Mouse (Mus musculus) liver, adult 2 months (tissue): ENCODE results near the gene Hgd. TPM values are rescaled to one million over a fixed set of nuclear protein-coding genes. Genes with fewer than 3 reads are reported as not detected.

Source experiments
- DNase-seq: peaks from one replicate; pipeline ENCODE4 v3.0.0-alpha.2; 2011; ENCODE audit warnings: low read depth, low spot score; ENCODE audit errors: extremely low read depth
- H3K27ac ChIP-seq: fragments of 200-500 bp; replicated peaks from 2 replicates; pipeline ENCODE4 v1.5.1; 2012; ENCODE audit warnings: low read depth, mild to moderate bottlenecking, control low read depth, inconsistent platforms, low read length; ENCODE audit not compliant: insufficient read depth
- H3K27me3 ChIP-seq: fragments of 200-500 bp; 2 replicates; pipeline ENCODE4 v1.6.1; 2012; ENCODE audit warnings: mild to moderate bottlenecking, moderate library complexity, low read length, inconsistent platforms; ENCODE audit not compliant: control insufficient read depth, insufficient read depth
- H3K36me3 ChIP-seq: fragments of 200-500 bp; 2 replicates; pipeline ENCODE4 v1.6.1; 2012; ENCODE audit warnings: low read length, inconsistent platforms; ENCODE audit not compliant: control insufficient read depth, insufficient read depth
- H3K4me1 ChIP-seq: fragments of 200-500 bp; 2 replicates; pipeline ENCODE4 v1.6.1; 2011; ENCODE audit warnings: low read length; ENCODE audit not compliant: control insufficient read depth, insufficient read depth
- H3K4me3 ChIP-seq: fragments of 200-500 bp; 2 replicates; pipeline ENCODE4 v1.5.1; 2011; ENCODE audit warnings: low read depth, mild to moderate bottlenecking, control low read depth, low read length, moderate library complexity; ENCODE audit not compliant: insufficient read depth
- H3K79me2 ChIP-seq: fragments of 200-500 bp; 2 replicates; pipeline ENCODE4 v1.6.1; 2012; ENCODE audit warnings: inconsistent platforms, mild to moderate bottlenecking, low read length, moderate library complexity; ENCODE audit not compliant: control insufficient read depth, insufficient read depth
- H3K9ac ChIP-seq: fragments of 200-500 bp; 2 replicates; pipeline ENCODE4 v1.6.1; 2012; ENCODE audit warnings: low read depth, mild to moderate bottlenecking, control low read depth, inconsistent platforms, low read length
- CTCF ChIP-seq: fragments of 200-500 bp; IDR thresholded peaks from 2 replicates; pipeline ENCODE4 v1.5.1; 2011; ENCODE audit warnings: low read depth, low read length, control low read depth
- POLR2A ChIP-seq: fragments of 200-500 bp; IDR thresholded peaks from 2 replicates; pipeline ENCODE4 v1.6.1; 2011; ENCODE audit warnings: low read length, control low read depth; ENCODE audit not compliant: insufficient read depth; ENCODE audit errors: extremely low read depth
- WGBS: fragments of 180-500 bp; shearing (Covaris S2); methylation state at CpG from one replicate; pipeline ENCODE4 v1.1.7; 2018; 5-methylcytosine and 5-hydroxymethylcytosine counted together
- polyA plus RNA-seq: library from polyadenylated mRNA; depleted of rRNA; stranded (reverse); fragments of >200 nt; gene quantifications from 2 replicates; pipeline ENCODE4 v1.2.3, GENCODE M21; 2012
- total RNA-seq: library from RNA; depleted of rRNA; stranded (reverse); fragments of >200 nt; gene quantifications from 2 replicates; pipeline ENCODE4 v1.2.3, GENCODE M21; 2014

Gene Hgd
- total and polyA plus RNA-seq, 2 experiments: 457 to 871 TPM

- peak overlapping the region; percentile 88 for H3K4me3 ChIP-seq
- H3K27me3 ChIP-seq: no peaks in the 10 kb centered on the region
- peak; percentile 82 for DNase-seq
- H3K9ac ChIP-seq: peak overlapping the region; percentile 90
- 15% methylated on average over 3 of the region's 3 CpGs for WGBS
- peak overlapping the region; percentile 100 for H3K27ac ChIP-seq
- H3K36me3 ChIP-seq: peaks cover 19% of the 10 kb centered on the region
- peaks cover 21% of the 10 kb centered on the region for H3K4me1 ChIP-seq
- TF ChIP-seq CTCF: no peak
- no peak for TF ChIP-seq POLR2A
- H3K79me2 ChIP-seq: peaks cover 20% of the 10 kb centered on the region; the same call in 1 of the 2 replicates
These were observed 1.9 kb downstream of the Hgd start for GRCm38 (mm10) chr16:37581901-37582300.

- 29% methylated on average over 3 of the region's 3 CpGs for WGBS
- no peak for TF ChIP-seq CTCF
- no peak for TF ChIP-seq POLR2A
- no peaks in the 10 kb centered on the region for H3K27me3 ChIP-seq
- H3K9ac ChIP-seq: peak overlapping the region; percentile 74
- H3K36me3 ChIP-seq: peaks cover 28% of the 10 kb centered on the region
- peaks cover 19% of the 10 kb centered on the region for H3K4me1 ChIP-seq
- H3K4me3 ChIP-seq: peak overlapping the region; percentile 88
- peak; percentile 87 for DNase-seq
- H3K79me2 ChIP-seq: peaks cover 20% of the 10 kb centered on the region; the same call in 1 of the 2 replicates
- H3K27ac ChIP-seq: peak overlapping the region; percentile 99
These were observed 3.4 kb downstream of the Hgd start for GRCm38 (mm10) chr16:37583306-37583705.

- TF ChIP-seq CTCF: no peak
- TF ChIP-seq POLR2A: no peak
- 18% methylated on average over 6 of the region's 6 CpGs for WGBS
- Histone ChIP-seq H3K4me1 (peaks cover 14% of the 10 kb centered on the region), H3K27me3 (no peaks in the 10 kb centered on the region), H3K27ac (peak overlapping the region; percentile 99), H3K9ac (peak overlapping the region; percentile 83), H3K36me3 (peaks cover 32% of the 10 kb centered on the region), H3K4me3 (peak overlapping the region; percentile 31), H3K79me2 (peaks cover 20% of the 10 kb centered on the region; the same call in 1 of the 2 replicates)
- peak; percentile 66 for DNase-seq
These were observed 3.8 kb downstream of the Hgd start for GRCm38 (mm10) chr16:37583801-37584200.

- 4% methylated on average over 25 of the region's 25 CpGs for WGBS
These were observed 4.5 kb downstream of the Hgd start for GRCm38 (mm10) chr16:37584218-37585035.

GRCm38 (mm10) chr16:37585129-37585563 lies 5.2 kb downstream of the Hgd start:
- H3K4me1 ChIP-seq: peaks cover 8% of the 10 kb centered on the region
- no peak for DNase-seq
- H3K27ac ChIP-seq: peak overlapping the region; percentile 55
- H3K4me3 ChIP-seq: no peak overlapping the region
- H3K9ac ChIP-seq: peak overlapping the region; percentile 18
- WGBS: 30% methylated on average over 8 of the region's 8 CpGs
- H3K36me3 ChIP-seq: peaks cover 44% of the 10 kb centered on the region
- H3K79me2 ChIP-seq: peaks cover 20% of the 10 kb centered on the region; the same call in 1 of the 2 replicates
- TF ChIP-seq POLR2A: no peak
- TF ChIP-seq CTCF: no peak
- no peaks in the 10 kb centered on the region for H3K27me3 ChIP-seq

More at GRCm38 (mm10) chr16:37584218-37585035, 4.5 kb downstream of the Hgd start:
- Histone ChIP-seq H3K36me3 (peaks cover 36% of the 10 kb centered on the region), H3K79me2 (peaks cover 20% of the 10 kb centered on the region; the same call in 1 of the 2 replicates), H3K27me3 (no peaks in the 10 kb centered on the region), H3K4me1 (peaks cover 10% of the 10 kb centered on the region), H3K27ac (peak overlapping the region; percentile 99), H3K9ac (peak overlapping the region; percentile 83), H3K4me3 (peak overlapping the region; percentile 44)
- TF ChIP-seq POLR2A: 0 out of 2 replicates have a peak, but pooled peaks have one; percentile 4
- no peak for TF ChIP-seq CTCF
- peak; percentile 85 for DNase-seq
